Mouse (Mus musculus): ENCODE measurements around the gene Ugt1a7c. TPM values are rescaled to one million over a fixed set of nuclear protein-coding genes. Genes with fewer than 3 reads are reported as not detected.
"Not testable (repeated sequence)": the region's sequence is repeated elsewhere in the genome, so short reads cannot be mapped to it uniquely, and the experiment has no call there.

Ugt1a7c gene
- polyA plus RNA-seq, 1 experiment from 2014 or later: 0.80 TPM

GRCm38 (mm10) chr1:88098546-88098945 lies 3.7 kb downstream of the Ugt1a7c start:
- H3K4me1 ChIP-seq; H3K9me3 ChIP-seq (replicated peaks); H3K27ac ChIP-seq; H3K27me3 ChIP-seq; H3K4me2 ChIP-seq (replicated peaks); H3K36me3 ChIP-seq; H3K4me3 ChIP-seq; ATAC-seq (ENCODE audit: low FRiP score); H3K9ac ChIP-seq: not testable (repeated sequence)
- WGBS: 92% methylated on average over 3 of the region's 3 CpGs

DNA sequence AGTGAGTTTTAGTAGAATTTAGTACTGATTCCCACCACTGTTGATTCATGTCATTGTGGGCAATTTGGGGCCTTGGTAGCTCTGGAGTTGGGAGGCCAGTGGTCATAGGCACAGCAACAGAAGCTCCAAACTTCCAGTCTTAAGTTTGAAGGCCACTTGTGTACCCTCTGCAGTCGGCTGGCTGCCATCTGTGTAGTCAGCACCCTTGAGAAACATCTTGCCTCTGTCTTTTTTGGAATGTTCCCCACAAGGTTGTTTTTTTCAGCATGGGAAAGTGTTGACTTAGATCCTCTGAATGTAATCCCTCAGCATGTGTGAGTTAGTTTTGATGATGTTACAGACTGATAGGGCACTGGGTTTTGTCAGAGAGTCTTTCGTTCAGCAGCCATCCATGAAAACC lies 4.8 kb downstream of the Ugt1a7c start:
- H3K4me2 ChIP-seq (replicated peaks); H3K9me3 ChIP-seq (replicated peaks); H3K9ac ChIP-seq; H3K27me3 ChIP-seq; H3K4me1 ChIP-seq; ATAC-seq (ENCODE audit: low FRiP score); H3K36me3 ChIP-seq; H3K4me3 ChIP-seq; H3K27ac ChIP-seq: not testable (repeated sequence)
- WGBS: 82% methylated on average over 2 of the region's 2 CpGs

- not testable (repeated sequence) for H3K36me3 ChIP-seq; ATAC-seq (ENCODE audit: low FRiP score); H3K9me3 ChIP-seq (replicated peaks); H3K4me3 ChIP-seq; H3K9ac ChIP-seq; H3K27me3 ChIP-seq; H3K4me2 ChIP-seq (replicated peaks); H3K27ac ChIP-seq; H3K4me1 ChIP-seq
- WGBS: 54% methylated on average over 3 of the region's 3 CpGs
These were observed 8.2 kb downstream of the Ugt1a7c start, which contains the start of gene Ugt1a6b for GRCm38 (mm10) chr1:88103019-88103418. TSS of gene Ugt1a6b (plus strand) at chr1:88103252.

- WGBS: 90% methylated on average over 5 of the region's 5 CpGs
- ATAC-seq (ENCODE audit: low FRiP score); H3K4me1 ChIP-seq; H3K27me3 ChIP-seq; H3K4me2 ChIP-seq (replicated peaks); H3K4me3 ChIP-seq; H3K9me3 ChIP-seq (replicated peaks); H3K36me3 ChIP-seq; H3K27ac ChIP-seq; H3K9ac ChIP-seq: not testable (repeated sequence)
These were observed 9.0 kb downstream of the Ugt1a7c start for GRCm38 (mm10) chr1:88103697-88104468.

DNA sequence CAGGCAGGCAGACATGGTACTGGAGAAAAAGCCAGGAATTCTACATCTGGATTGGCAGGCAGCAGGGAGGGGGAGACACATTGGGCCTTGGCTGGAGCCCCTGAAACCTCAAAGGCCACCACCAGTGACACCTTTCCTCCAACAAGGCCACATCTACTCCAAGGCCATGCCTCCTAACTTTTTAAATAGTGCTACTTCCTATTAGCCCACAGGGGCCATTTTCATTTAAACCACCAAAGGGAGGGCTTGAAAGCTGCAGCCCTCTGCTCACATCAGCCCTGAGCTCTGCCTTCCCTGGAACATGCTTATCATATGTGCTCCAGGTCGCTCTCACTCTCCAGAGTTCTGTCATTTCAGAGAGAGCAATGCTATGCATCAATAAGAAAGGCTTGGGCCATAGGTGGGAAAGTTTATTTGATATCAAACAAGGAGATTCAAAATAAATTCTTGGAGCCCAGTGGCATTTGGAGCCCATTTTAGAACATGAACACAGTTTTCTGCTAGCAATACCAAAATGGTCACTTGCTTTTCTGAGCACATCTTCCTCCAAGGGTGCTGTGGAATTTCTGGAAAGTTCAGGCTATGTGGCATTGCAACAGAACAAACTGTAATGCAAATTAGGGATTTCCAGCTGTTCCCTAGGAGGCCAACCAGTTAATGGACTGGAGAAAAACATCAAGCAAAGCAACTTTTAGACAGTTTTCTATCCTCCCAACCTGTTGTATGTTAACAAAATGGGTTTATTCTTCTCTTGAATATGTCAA lies 10.0 kb downstream of the Ugt1a7c start:
- H3K4me3 ChIP-seq: no peak overlapping the region
- H3K27me3 ChIP-seq: no peaks in the 10 kb centered on the region
- H3K9me3 ChIP-seq (replicated peaks): no peaks in the 10 kb centered on the region
- ATAC-seq (ENCODE audit: low FRiP score): no peak
- no peak overlapping the region for H3K9ac ChIP-seq
- H3K27ac ChIP-seq: no peak overlapping the region
- no peaks in the 10 kb centered on the region for H3K4me1 ChIP-seq
- WGBS: 100% methylated on average over 1 of the region's 1 CpGs
- no peak overlapping the region for H3K4me2 ChIP-seq (replicated peaks)
- no peaks in the 10 kb centered on the region for H3K36me3 ChIP-seq

GRCm38 (mm10) chr1:88105656-88106055 lies 10.8 kb downstream of the Ugt1a7c start:
- no peaks in the 10 kb centered on the region for H3K4me1 ChIP-seq

GRCm38 (mm10) chr1:88109027-88109557 lies 14.2 kb downstream of the Ugt1a7c start:
- H3K9me3 ChIP-seq (replicated peaks); H3K27ac ChIP-seq; H3K36me3 ChIP-seq; H3K4me1 ChIP-seq; ATAC-seq (ENCODE audit: low FRiP score); H3K4me2 ChIP-seq (replicated peaks); H3K4me3 ChIP-seq; H3K27me3 ChIP-seq; H3K9ac ChIP-seq: not testable (repeated sequence)
- 84% methylated on average over 2 of the region's 2 CpGs for WGBS

More at GRCm38 (mm10) chr1:88105656-88106055, 10.8 kb downstream of the Ugt1a7c start:
- 61% methylated on average over 2 of the region's 2 CpGs for WGBS
- Histone ChIP-seq H3K27me3 (no peaks in the 10 kb centered on the region), H3K4me3 (no peak overlapping the region), H3K36me3 (no peaks in the 10 kb centered on the region), H3K4me2 (replicated peaks) (no peak overlapping the region), H3K9me3 (replicated peaks) (no peaks in the 10 kb centered on the region), H3K27ac (no peak overlapping the region), H3K9ac (no peak overlapping the region)
- ATAC-seq (ENCODE audit: low FRiP score): no peak

- H3K36me3 ChIP-seq; H3K27me3 ChIP-seq; H3K4me1 ChIP-seq; H3K4me2 ChIP-seq (replicated peaks); H3K9ac ChIP-seq; H3K27ac ChIP-seq; H3K9me3 ChIP-seq (replicated peaks); H3K4me3 ChIP-seq; ATAC-seq (ENCODE audit: low FRiP score): not testable (repeated sequence)
- WGBS: 84% methylated on average over 2 of the region's 2 CpGs
These were observed 14.7 kb downstream of the Ugt1a7c start for GRCm38 (mm10) chr1:88109604-88110003.

- 92% methylated on average over 6 of the region's 6 CpGs for WGBS
- H3K9me3 ChIP-seq (replicated peaks); H3K27me3 ChIP-seq; H3K4me1 ChIP-seq; H3K4me2 ChIP-seq (replicated peaks); H3K4me3 ChIP-seq; H3K36me3 ChIP-seq; H3K9ac ChIP-seq; ATAC-seq (ENCODE audit: low FRiP score); H3K27ac ChIP-seq: not testable (repeated sequence)
These were observed 17.9 kb downstream of the Ugt1a7c start for GRCm38 (mm10) chr1:88112769-88113168.

DNA sequence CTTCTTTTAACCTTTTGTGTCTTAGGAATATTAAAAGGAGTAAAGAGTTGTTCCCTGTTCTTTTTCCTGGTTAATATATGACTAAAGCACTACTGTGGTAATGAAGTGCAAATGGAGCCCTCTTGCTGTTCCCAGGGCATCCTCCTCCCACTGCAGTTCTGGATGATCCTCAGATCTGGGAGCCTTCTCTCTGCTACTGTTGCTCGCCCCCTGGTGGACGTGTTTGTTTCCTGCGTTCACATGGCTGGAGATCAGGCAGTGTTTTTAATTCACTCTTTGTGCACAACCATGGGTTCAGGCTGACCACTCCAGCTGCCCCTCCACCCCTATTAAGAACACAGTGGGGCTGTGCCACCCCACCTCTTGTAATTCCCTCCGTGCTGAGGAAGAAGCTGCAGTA lies 25.7 kb downstream of the Ugt1a7c start:
- H3K27me3 ChIP-seq; H3K27ac ChIP-seq; H3K4me2 ChIP-seq (replicated peaks); ATAC-seq (ENCODE audit: low FRiP score); H3K9me3 ChIP-seq (replicated peaks); H3K4me1 ChIP-seq; H3K4me3 ChIP-seq; H3K9ac ChIP-seq; H3K36me3 ChIP-seq: not testable (repeated sequence)
- 13% methylated on average over 4 of the region's 4 CpGs for WGBS

- H3K4me1 ChIP-seq; H3K9ac ChIP-seq; H3K4me3 ChIP-seq; H3K9me3 ChIP-seq (replicated peaks); H3K27ac ChIP-seq; H3K27me3 ChIP-seq; H3K4me2 ChIP-seq (replicated peaks); ATAC-seq (ENCODE audit: low FRiP score); H3K36me3 ChIP-seq: not testable (repeated sequence)
- WGBS: no CpG with 5 or more reads among the region's 1 CpGs
These were observed 26.7 kb downstream of the Ugt1a7c start for GRCm38 (mm10) chr1:88121521-88121920.

DNA sequence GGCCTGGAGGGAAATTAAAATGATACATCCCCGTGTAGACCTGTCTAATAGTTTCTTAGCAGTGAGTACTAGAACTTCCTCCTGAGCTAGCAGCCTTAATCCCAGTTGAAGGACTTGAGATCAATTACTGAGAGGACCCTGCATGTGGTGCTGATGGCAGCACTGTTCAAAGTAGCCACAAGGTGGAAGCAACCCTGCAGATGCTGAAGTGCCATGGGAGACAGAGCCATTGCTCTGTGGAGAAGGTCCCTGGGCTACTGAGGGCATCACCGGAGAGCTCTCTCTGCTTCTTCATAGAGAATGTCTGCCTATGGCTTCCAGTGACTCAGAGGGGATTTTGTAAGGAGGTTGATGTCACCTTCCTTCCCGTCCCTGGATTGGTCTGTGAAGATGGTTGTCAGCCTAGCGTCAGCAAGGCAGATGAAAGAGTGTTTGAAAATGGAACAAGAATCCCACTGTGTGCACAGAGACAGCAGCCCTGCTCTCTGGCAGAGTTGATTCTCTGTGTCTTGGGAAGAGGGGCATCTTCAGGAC lies 31.0 kb downstream of the Ugt1a7c start:
- not testable (repeated sequence) for H3K27me3 ChIP-seq; H3K4me1 ChIP-seq; H3K4me2 ChIP-seq (replicated peaks); H3K9me3 ChIP-seq (replicated peaks); ATAC-seq (ENCODE audit: low FRiP score); H3K27ac ChIP-seq; H3K9ac ChIP-seq; H3K4me3 ChIP-seq; H3K36me3 ChIP-seq
- WGBS: 73% methylated on average over 4 of the region's 4 CpGs
